Mouse (Mus musculus): ENCODE data around the gene Ccnd3.

DNA sequence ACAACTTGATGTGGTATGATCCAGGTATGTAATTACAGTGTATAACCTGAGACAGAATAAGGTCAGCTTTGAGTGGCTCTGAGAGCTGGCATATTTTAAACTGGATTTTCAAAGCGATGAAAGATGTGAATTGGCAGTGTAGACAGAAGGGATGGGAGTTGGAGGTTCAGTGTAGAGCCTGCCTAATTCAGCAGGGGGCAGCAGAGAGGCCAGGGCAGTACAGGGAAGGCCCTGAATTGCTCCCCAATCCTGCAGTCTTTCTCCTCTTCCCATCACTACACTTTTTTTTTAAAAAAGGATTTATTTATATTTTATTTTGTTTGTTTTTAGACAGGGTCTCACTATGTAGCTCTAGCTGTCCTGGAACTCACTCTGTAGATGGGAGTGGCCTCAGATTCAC lies 109.2 kb downstream of the Ccnd3 start:
- TF ChIP-seq CTCF (IDR thresholded peaks at IDR 0.05; ENCODE audit: borderline replicate concordance, insufficient read depth, low read length) = peak; percentile 56; the same call in 1 of the 2 replicates
- TF ChIP-seq POLR2A (IDR thresholded peaks at IDR 0.05; ENCODE audit: low read depth, low read length) = no peak
